Mouse (Mus musculus) MEL (cell line): ENCODE results near the gene Ppwd1.

Experiments
- CHD1 ChIP-seq: IDR thresholded peaks from 2 replicates; pipeline ENCODE4 v1.6.1; 2012; ENCODE audit warnings: low read depth, mild to moderate bottlenecking, inconsistent platforms, low read length, improper control_type of control experiment
- CTCF ChIP-seq, 3 experiments: IDR thresholded peaks in 2 of 3; conservative IDR thresholded peaks in 1 of 3; 2 replicates each; pipeline ENCODE4 v1.5.1; 2011 to 2012; ENCODE audit warnings: low read length in 3 of 3, low read depth in 2 of 3, mild to moderate bottlenecking in 2 of 3, improper control_type of control experiment in 1 of 3, inconsistent platforms in 1 of 3, mixed read lengths in 1 of 3, moderate library complexity in 1 of 3; ENCODE audit not compliant: control insufficient read depth in 1 of 3, insufficient read depth in 1 of 3, poor library complexity in 1 of 3, severe bottlenecking in 1 of 3
- MAZ ChIP-seq: IDR thresholded peaks from 2 replicates; pipeline ENCODE4 v1.6.1; 2012; ENCODE audit warnings: low read depth, mild to moderate bottlenecking, inconsistent platforms, low read length, improper control_type of control experiment
- MEF2A ChIP-seq: IDR thresholded peaks from 2 replicates; pipeline ENCODE4 v1.6.1; 2014; ENCODE audit warnings: low read depth, mild to moderate bottlenecking, inconsistent platforms, low read length, improper control_type of control experiment; ENCODE audit not compliant: poor library complexity, insufficient replicate concordance, severe bottlenecking; ENCODE audit errors: extremely low read depth
- POLR2A ChIP-seq, 2 experiments: IDR thresholded peaks; 2 replicates each; pipeline ENCODE4 v1.6.1; 2011 to 2012; ENCODE audit warnings: low read length in 2 of 2, mild to moderate bottlenecking in 2 of 2, control low read depth in 1 of 2, improper control_type of control experiment in 1 of 2, low read depth in 1 of 2, moderate library complexity in 1 of 2; ENCODE audit not compliant: control insufficient read depth in 1 of 2, insufficient read depth in 1 of 2, poor library complexity in 1 of 2
- SMC3 ChIP-seq: IDR thresholded peaks from 2 replicates; pipeline ENCODE4 v1.6.1; 2011; ENCODE audit warnings: low read depth, low read length, improper control_type of control experiment
- USF1 ChIP-seq: IDR thresholded peaks from 2 replicates; pipeline ENCODE4 v1.6.1; 2014; ENCODE audit warnings: low read depth, mild to moderate bottlenecking, inconsistent platforms, low read length, improper control_type of control experiment, moderate library complexity
- ZC3H11A ChIP-seq: IDR thresholded peaks from 2 replicates; pipeline ENCODE4 v1.6.1; 2012; ENCODE audit warnings: low read depth, mild to moderate bottlenecking, inconsistent platforms, low read length, improper control_type of control experiment
- ZNF384 ChIP-seq: IDR thresholded peaks from 2 replicates; pipeline ENCODE4 v1.6.1; 2012; ENCODE audit warnings: low read depth, mild to moderate bottlenecking, inconsistent platforms, low read length, improper control_type of control experiment

DNA sequence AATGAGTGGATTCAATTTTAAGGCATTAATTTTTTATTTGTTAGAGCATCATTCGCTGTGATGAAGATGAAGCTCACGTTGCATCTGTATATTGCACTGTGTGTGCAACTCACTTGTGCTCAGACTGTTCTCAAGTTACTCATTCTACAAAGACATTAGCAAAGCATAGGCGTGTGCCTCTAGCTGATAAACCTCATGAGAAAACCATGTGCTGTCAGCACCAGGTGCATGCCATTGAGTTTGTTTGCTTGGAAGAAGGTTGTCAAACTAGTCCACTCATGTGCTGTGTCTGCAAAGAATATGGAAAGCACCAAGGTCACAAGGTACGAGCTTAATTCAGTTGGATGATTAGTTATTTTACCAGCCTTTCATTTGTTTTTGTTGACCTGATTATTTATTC is 41.3 kb downstream of the Ppwd1 start:
- TF ChIP-seq POLR2A (IDR thresholded peaks at IDR 0.05; ENCODE audit: control insufficient read depth in 1 of 2, insufficient read depth in 1 of 2, low read depth in 1 of 2, low read length in 2 of 2, poor library complexity in 1 of 2) (no peak), SMC3 (no peak), CTCF (IDR thresholded peaks at IDR 0.05 in 2 of 3, conservative IDR thresholded peaks at IDR 0.05 in 1 of 3; ENCODE audit: control insufficient read depth in 1 of 3, insufficient read depth in 1 of 3, low read depth in 2 of 3, low read length in 3 of 3, poor library complexity in 1 of 3, severe bottlenecking in 1 of 3) (no peak), MAZ (no peak), ZC3H11A (no peak), MEF2A (no peak), ZNF384 (no peak), CHD1 (no peak), USF1 (no peak)
